Mouse (Mus musculus): ENCODE measurements around the gene Met. TPM values are rescaled to one million over a fixed set of nuclear protein-coding genes. Genes with fewer than 3 reads are reported as not detected.

Gene Met
- total RNA-seq, 2 experiments from 2014 or later = 0.83 to 3.4 TPM

DNA sequence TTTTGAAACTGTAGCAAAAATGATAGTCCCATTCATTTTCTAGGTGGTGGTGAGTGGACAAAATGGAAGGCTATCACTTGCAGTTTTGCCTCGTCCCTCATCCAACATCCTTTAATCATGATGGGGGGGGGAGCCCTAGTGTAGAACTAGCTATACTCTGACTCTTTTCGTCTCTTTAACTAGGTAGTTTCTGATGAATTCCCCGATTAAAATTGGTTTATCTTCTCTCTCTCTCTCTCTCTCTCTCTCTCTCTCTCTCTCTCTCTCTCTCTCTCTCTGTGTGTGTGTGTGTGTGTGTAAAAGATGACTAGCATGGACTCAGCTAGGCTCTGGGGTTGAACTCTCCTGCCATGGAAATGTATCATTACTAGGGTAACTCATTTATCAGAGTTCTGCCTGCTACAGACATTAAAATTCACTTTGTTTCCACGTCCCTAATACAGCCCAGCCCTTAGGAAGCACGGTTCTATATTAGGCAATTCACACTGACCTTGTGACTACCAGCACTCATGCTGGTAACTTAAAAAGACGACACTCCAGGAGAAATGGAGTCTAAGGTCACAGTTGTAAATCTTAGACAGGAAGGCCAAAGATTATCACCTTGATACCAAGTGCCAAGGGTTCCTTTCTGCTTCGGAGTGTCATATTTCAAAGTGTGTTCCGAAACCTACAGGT is 126.5 kb downstream of the Met start:
- no peak for ATAC-seq (replicated peaks; ENCODE audit: low FRiP score, poor library complexity, severe bottlenecking)

DNA sequence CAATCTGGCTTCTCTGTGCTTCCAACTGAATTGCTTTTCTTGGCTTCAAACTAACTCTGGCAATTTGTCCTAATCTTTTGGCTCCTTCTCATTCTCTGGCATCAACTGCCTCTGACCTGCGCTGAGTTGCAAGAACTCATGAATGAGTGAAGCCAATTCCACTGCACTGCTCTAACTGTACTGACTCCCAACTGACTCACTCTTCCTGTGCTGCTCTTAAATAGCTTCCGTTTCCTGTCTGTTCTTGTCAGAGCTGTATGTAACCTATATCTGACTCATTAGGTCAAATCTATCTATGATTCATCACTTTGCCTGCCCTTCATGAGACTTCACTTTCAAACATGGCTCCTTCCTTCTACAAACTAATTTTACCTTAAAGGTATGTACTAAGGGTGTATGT is 130.4 kb downstream of the Met start:
- ATAC-seq (replicated peaks; ENCODE audit: low FRiP score, poor library complexity, severe bottlenecking) = no peak

- ATAC-seq (replicated peaks; ENCODE audit: low FRiP score, poor library complexity, severe bottlenecking) = no peak
These were observed 132.3 kb downstream of the Met start for GRCm38 (mm10) chr6:17595712-17596462.

DNA sequence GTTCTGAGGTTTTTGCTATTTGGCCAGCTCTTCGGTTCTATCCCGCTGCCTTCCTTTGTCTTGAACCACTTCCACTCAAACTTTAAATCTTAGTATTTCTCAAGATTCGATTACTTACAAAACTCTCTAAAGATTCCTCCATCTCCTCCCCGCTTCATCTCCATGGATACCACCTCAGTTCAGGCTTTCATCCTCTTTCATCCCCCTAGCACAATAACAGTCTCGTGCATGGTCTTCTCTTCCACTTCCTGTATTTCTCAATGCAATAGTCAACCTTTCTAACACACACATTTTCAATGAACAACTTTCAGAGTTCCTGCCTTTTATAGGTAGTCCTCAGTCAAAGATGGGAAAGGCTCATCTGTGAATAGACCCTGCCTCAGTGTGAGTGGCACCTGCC is 135.8 kb downstream of the Met start:
- ATAC-seq (replicated peaks; ENCODE audit: low FRiP score, poor library complexity, severe bottlenecking) = no peak

DNA sequence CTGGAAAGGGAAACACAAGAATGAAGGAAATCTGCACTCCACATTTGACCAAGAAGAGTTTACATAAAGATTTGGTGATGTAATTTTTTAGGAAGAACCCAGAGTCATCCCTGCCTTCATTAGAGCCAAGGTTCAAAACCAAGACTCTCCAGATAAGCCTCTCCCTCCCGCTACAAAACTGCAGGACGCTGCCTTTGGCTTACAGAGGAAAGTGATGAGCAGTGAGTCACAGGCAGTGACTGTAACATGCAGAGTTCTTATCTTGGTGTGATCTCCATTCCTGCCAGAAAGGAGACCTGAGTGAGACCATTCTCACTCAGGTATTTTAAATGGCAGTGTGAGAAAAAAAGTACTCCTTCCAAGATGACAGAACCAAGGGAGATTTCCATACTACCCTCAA is 137.9 kb downstream of the Met start:
- no peak for ATAC-seq (replicated peaks; ENCODE audit: low FRiP score, poor library complexity, severe bottlenecking)

- ATAC-seq (replicated peaks; ENCODE audit: low FRiP score, poor library complexity, severe bottlenecking) = no peak
These were observed 143.3 kb downstream of the Met start for GRCm38 (mm10) chr6:17606915-17607314.

DNA sequence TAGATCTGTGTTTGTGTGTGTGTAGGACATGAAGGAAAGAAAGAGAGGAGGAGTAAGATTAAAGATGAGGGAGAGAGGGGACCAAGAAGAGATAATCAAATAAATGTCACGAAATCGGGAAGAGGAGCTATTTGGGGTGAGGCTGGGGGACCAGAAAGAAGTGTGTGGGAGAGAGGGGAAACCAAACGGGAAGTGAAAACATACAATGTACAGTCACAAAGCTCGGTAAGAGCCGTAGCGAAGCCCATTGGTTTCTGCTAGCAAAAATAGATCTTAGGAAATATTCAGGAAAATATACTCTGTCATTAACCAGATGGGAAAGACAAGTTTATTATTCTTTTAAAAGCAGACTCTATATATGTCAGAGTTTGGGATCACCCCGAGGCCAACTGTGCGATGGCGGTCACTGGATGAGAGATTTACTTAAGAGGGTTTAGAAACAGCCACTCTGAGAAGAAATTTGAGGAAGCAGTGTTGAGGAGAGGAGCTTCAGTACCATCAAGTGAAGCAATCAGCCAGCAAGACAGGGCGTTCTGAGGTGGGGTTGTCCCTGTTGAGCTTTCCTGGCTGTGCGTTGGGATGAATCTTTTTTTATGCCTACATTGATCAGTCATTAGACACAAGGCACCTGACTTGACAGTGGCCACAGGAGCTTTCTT is 147.9 kb downstream of the Met start:
- ATAC-seq (replicated peaks; ENCODE audit: low FRiP score, poor library complexity, severe bottlenecking) = no peak

DNA sequence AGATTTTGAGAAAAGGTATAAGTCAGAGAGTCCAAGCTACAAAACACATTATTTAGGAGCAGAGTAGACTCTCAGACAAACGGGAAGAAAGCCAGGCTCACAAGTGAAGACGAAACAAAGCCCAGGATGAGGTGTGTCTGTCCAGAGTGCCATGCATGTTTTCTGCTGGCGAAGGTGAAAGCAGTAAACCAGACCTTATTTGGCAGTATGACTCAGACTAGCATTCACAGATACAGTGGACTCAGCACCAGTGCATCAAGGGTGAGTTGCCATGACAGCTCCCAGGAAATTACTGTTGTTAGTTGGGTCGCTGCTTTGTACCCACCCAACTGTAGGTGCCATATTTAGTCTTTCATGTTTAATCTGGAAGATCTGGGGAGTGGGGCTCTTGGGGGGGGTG is 149.1 kb downstream of the Met start:
- ATAC-seq (replicated peaks; ENCODE audit: low FRiP score, poor library complexity, severe bottlenecking) = no peak

DNA sequence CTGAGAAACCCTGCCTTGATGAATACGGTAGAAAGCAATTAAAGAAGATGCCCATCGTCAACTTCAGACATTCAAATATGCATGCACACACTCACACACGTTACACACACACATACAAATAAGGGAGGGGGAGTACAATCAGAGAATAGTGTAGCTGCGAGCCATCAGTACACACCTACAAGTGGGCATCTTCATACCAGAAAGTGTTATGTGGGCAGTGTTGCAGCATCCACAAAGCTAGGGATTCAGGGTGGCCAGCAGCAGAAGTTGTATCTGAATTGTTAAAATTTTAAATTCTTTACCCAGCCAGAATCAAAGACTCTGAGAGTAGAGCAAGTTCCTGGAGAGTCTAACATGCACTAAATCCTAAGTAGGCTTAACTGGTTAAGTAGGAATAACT is 157.2 kb downstream of the Met start:
- ATAC-seq (replicated peaks; ENCODE audit: low FRiP score, poor library complexity, severe bottlenecking) = no peak

- no peak for ATAC-seq (replicated peaks; ENCODE audit: low FRiP score, poor library complexity, severe bottlenecking)
These were observed 157.8 kb downstream of the Met start for GRCm38 (mm10) chr6:17621436-17621835.

Other genes starting within 250 kb of the Met start
- gene Cav2, start 182.6 kb upstream of the Met start, total RNA-seq (2015; ENCODE audit: low replicate concordance) = 1.8 TPM in 1 of 2 replicates, not detected in the other
- gene Cav2, start 182.6 kb upstream of the Met start, total RNA-seq (2017; ENCODE audit: low replicate concordance) = 0.98 TPM in 1 of 2 replicates, not detected in the other
- not detected in 2 replicates for gene Cav1, start 157.5 kb upstream of the Met start, total RNA-seq (2015; ENCODE audit: low replicate concordance)
- gene Cav1, start 157.5 kb upstream of the Met start, total RNA-seq (2017; ENCODE audit: low replicate concordance) = not detected in 2 replicates
- 76.3 and 103 TPM in 2 replicates for gene Capza2, start 172.4 kb downstream of the Met start, total RNA-seq (2015; ENCODE audit: low replicate concordance)
- gene Capza2, start 172.4 kb downstream of the Met start, total RNA-seq (2017; ENCODE audit: low replicate concordance) = 72.8 and 80.6 TPM in 2 replicates
- gene St7, start 229.1 kb downstream of the Met start, total RNA-seq (2015; ENCODE audit: low replicate concordance) = 48.6 and 50.1 TPM in 2 replicates
- 56.9 and 75.0 TPM in 2 replicates for gene St7, start 229.1 kb downstream of the Met start, total RNA-seq (2017; ENCODE audit: low replicate concordance)

Measured in erythroid progenitor cell, adult 5-6 weeks (primary cell).